Mouse (Mus musculus) kidney, adult 8-10 months (tissue): ENCODE data around the gene Hivep3.
A peak's percentile ranks its signal among the peaks of the same experiment; 100 is the strongest.

ENCODE experiments used
- DNase-seq, 2 experiments: peaks; one replicate each; pipeline ENCODE4 v3.0.0; 2022

The Hivep3 gene

DNA sequence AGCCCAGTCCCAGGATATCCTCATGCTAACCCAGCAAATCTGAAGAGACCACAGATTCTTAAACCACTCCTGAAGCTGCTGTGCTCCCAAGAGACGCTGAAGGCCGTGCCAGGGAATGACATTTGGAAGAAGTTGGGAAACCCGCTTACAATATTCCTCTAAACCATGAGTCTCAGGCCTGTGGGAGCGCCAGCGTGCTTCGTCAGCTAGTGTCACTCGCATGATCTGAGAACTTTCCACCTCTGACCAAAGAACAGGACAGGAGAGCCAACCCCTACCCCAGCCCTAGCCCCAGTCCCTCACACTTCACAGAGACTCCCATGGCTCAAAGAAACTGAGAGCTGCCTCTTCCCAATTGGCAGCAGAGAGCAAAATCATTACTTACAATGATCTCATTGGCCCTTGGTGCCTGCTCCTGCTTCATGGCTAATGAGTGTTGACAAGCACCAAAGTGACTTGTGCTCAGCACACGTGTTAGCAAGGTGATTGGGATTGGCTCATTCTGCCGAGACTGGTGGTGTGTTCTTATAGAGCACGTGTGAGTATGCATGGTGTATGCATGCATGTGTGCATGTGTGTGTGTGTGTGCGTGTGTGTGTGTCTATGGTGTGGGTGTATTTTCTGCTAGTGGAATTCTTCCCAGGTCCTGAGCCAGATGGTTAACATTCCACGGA, 247.6 kb downstream of the Hivep3 start:
- no peak for DNase-seq

GRCm38 (mm10) chr4:119986065-119986464, 252.5 kb downstream of the Hivep3 start:
- DNase-seq, result no peak

DNA sequence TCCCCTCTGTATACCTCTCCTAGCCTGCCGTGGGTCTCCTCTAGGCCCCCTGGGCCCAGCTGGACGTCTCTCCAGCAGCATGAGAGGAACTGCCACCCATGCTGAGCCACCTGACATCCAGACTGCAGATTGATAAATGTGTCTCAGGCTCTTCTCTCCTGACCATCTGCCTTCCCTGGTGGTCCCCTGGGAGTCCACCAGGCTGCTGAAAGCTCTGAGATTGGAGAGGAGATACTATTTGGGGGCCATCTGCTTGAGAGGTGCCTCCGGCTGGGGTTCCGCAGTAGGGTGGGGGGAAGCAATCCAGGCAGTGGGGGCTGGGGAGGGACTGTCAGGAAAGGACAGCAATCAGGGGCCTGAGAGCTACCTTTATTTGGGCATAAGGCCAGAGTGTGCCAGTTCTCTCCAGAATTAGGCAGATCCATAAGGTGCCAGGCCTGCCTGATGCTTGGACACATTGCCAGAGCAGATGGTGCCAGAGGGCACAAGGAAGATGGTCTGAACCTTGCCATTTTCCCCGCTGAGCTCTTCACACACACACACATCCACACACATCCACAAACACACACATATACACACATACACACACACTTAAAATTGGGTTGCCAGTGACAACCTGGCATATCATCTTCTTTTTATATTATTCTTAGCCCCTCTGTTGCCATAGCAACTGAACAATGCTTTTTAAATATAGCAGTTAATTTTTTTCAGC, 253.2 kb downstream of the Hivep3 start:
- DNase-seq, result no peak

DNA sequence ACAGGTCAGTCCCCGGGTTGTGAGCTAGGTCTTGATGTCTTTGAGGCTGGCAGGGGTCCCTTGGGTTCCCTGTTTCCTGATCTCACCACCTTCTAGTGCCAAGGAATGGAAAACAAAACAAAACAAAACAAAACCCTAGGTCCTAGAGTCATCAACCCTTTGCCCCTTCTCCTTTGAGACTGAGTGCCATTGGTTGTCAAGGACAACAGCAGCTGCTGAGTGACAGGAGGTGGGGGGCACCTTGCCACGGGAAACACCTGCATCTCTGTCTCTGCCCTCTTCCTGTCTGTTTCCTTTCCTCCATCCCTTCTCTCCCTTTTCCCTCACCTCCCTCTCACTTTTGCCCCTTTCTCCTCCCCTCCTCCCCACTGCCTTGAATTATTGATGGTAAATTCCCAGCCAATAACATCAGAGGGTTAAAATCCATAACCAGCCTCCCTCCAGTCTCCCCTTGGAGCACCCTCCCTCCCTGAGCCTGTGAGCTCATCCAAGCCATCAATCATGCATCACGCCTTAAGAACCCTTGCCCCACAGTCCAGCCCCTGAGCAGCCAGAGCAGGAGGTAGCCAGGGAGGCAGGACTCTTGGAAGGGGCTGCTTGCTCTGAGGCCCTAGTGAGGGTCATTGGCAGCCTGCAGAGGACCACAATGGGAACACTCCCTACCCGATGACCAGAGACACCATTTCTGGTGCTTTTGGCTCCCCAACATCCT, 253.9 kb downstream of the Hivep3 start:
- no peak for DNase-seq

DNA sequence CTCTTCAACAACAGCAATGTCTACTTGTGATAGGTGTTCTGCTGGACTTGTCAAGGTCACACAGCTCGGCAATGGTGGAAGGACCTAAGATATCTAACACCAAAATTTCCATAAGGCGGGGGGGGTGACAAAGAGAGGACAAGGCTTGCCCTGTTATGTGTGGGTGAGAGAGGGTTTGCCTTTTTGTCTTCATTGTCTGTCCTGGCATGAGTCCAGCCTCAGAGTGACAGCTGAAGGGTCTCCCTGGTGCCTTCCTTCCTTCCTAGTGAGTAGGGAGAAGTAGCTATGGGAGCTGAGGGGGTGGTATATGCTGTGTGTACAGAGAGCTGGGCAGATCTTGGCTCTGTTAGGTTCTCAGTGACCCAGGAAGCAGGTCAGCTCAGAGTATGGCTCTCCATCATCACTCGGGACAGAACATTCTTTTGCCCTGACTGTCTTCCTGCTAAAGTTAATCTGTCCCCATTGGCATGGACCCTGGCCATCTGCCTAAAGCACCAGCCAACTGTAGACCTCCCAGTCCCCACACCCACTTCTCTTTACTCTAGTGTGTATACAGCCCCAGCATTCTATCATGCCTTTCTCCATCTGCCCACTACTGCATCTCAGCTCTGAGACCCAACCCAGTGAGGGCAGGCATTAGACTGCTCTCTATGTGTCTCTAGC, 255.6 kb downstream of the Hivep3 start:
- DNase-seq, result no peak

DNA sequence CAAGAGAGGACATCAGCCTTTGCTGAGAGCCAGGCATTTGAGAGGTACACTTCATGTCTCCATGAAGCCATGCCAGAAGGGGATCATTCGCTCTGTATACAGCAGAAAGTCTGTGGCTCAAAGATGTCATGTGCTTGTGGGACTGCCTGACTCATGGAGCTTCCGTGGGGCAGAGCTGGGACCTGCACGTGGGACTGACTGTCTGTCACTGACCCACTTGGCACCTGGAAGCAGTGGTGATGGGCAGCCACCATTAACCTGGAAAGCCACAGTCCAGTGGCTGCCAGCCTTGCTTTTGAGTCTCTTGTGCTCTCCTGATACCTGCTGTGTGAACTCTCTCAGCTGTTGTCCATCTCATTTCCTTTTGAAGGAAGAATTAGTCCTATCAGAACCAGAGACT, 256.8 kb downstream of the Hivep3 start:
- no peak for DNase-seq

GRCm38 (mm10) chr4:119990841-119991240, 257.3 kb downstream of the Hivep3 start:
- DNase-seq, result no peak

DNA sequence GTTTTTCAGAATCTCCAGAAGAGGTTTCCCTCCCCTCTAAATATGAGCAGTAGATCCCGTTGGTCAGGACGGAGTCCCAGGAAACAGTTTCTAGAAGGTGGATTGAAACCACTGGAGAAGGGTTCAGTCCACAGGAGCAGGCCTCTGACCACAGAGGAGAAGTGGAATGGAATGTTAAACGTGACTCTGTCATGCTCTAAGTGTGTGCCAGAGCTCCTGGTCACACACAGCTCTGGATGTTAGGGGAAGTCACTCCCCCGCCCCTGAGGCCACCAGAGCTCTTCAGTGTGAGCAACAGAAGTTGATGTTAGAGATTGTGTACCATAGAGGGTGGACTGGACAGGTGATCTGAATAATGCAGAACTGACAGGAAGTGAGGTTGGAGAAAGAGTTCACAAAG, 258.2 kb downstream of the Hivep3 start:
- no peak for DNase-seq

- DNase-seq, result no peak
These were observed 262.8 kb downstream of the Hivep3 start for GRCm38 (mm10) chr4:119996377-119996776.

GRCm38 (mm10) chr4:119997351-119997750, 263.8 kb downstream of the Hivep3 start:
- peak; percentile 77 to 86 for DNase-seq

- no peak for DNase-seq
These were observed 265.3 kb downstream of the Hivep3 start for GRCm38 (mm10) chr4:119998911-119999310.

GRCm38 (mm10) chr4:120000881-120001280, 267.3 kb downstream of the Hivep3 start:
- DNase-seq, result no peak

DNA sequence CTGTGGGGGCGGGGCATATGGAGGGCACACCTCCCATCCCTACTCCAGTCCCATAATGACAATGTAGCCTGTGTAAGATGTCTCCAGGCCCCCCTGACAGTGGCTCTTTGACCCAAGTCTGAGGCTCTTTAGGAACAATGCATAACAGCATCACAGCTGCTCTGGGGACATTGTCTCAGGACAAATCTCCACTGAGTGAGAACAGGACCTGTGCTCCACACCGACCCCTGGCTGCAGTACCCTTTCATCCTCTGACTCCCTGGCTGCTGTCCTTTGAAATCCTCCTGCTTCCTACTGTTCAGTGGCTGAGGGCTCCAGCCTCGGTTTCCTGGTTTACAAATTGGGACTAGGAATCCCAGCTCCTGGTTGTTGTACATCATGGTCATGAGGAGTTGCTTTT, 269.4 kb downstream of the Hivep3 start:
- DNase-seq, result no peak

GRCm38 (mm10) chr4:120006046-120006445, 272.5 kb downstream of the Hivep3 start:
- DNase-seq, result no peak

GRCm38 (mm10) chr4:120007889-120008288, 274.3 kb downstream of the Hivep3 start:
- DNase-seq, result no peak

GRCm38 (mm10) chr4:120009151-120009550, 275.6 kb downstream of the Hivep3 start:
- no peak for DNase-seq

- DNase-seq, result peak; percentile 23 to 41
These were observed 278.2 kb downstream of the Hivep3 start for GRCm38 (mm10) chr4:120011788-120012187.

GRCm38 (mm10) chr4:120012891-120013290, 279.3 kb downstream of the Hivep3 start:
- DNase-seq, result no peak

DNA sequence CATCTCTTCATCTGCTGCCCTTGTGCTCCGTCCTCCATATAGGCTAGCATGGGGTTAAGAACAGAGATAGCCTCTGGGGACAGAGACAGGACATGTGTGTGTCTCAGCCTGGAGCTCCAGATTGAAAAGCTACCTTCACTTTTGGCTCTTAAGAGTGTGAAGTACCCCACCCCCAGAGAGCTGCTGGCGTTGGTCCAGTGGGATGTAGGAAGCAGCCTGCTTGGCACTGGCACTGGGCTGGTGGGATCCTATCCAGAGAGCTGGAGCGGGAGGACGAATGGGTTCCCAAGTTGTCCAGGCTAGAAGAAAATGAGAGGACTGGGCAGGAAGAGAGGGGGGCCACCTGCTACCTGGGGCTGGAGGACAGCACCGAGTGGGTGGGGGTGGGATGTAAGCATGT, 284.8 kb downstream of the Hivep3 start:
- no peak for DNase-seq

DNA sequence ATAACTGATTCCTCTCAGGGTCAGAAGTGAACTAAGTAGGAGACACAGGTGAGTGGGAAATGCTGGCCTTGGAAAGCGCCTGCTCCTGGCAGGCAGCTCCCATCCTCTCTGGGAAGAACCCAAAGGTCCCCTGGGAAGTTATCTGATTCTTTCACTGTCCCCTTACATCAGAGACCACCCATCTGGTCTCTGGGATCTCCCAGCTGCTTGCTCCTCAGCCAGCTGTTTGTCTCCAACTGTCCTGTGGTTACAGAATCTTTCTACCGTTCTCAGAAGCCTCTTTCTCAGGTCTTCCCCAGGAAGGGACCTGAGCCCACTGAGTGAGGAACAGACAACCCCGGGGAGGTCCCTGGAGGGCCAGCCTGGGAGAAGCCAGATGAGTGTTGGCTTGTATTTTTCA, 288.8 kb downstream of the Hivep3 start:
- DNase-seq, result no peak

- DNase-seq, result no peak
These were observed 289.7 kb downstream of the Hivep3 start for GRCm38 (mm10) chr4:120023221-120023840.

DNA sequence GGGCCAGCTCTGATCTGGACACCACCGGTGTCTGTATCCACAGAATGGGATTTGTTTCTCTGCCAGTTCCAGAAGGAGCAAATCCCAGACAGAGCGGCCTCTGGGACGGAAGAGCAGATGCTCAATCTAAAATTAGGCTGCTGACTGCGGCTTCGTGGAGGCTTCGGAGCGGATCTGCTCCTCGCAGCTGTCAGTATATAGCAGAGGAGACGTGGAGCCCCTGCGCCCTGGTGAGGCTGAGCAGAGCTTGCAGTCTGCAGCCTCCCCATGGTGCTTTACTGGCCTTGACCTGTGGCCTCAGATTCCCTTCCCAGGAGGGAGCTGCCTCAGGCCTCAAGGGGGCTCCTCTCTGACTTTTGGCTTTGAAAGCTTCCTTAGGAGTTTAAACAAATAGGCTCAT, 290.5 kb downstream of the Hivep3 start:
- DNase-seq, result no peak

- DNase-seq, result no peak
These were observed 294.1 kb downstream of the Hivep3 start for GRCm38 (mm10) chr4:120027671-120028070.
